Mouse (Mus musculus) duodenum, adult 2 months (tissue): ENCODE data around the gene Hcn1. TPM values are rescaled to one million over a fixed set of nuclear protein-coding genes. Genes with fewer than 3 reads are reported as not detected.

ENCODE experiments used
- polyA plus RNA-seq: library from polyadenylated mRNA; depleted of rRNA; stranded (reverse); fragments of >200 nt; gene quantifications from 2 replicates; pipeline ENCODE4 v1.2.3, GENCODE M21; 2012; ENCODE audit warnings: low replicate concordance; rRNA removed

The Hcn1 gene
- 0.07 and 0.09 TPM in 2 replicates for polyA plus RNA-seq

DNA sequence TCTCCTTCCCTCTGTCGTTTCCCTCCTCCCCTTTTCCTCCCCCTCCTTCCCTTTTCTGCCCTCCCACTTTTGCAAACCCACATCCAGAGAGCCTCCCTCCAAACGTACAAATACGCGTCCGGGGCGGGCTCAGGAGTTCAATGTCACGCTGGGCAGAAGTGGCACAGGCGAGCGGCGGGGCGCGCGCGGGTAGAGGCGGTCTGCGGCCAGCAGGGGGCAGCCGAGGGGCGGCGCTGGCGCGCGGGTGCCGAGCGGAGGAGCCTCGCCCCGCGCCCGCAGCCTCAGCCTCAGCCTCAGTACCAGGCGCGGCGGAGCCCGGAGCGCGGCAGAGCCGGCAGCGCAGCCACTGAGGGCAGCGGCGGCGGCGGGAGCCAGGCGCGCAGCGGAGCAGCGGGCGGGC is at the start of gene Hcn1:
Gene Hcn1, plus strand, starts transcription at position 140 of the 400 bp plus-strand sequence.

